Mouse (Mus musculus): ENCODE data around the gene Abca2. TPM values are rescaled to one million over a fixed set of nuclear protein-coding genes. Genes with fewer than 3 reads are reported as not detected.

Abca2 gene
- polyA plus RNA-seq, 1 experiment from 2014 or later, result 1.8 TPM

DNA sequence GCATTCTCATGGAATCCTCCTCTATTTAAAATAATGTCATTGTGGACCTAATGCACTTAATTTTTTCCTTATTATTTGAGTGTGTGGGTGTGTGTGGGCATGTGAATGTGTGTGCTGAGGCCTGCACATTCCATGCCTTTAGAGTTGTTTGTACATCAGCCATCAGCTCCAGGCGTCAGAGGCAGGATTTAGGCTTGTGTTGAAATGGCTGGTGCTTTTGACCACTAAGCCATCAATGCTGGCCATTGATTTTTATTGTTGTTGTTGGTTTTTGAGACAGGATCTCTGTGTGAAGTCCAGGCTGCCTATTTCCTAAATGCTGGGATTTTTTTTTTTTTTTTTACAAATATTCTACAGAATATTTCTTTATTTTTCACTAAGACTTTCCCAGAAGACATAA, 24.4 kb downstream of the Abca2 start:
- Histone ChIP-seq H3K27ac (ENCODE audit: low read length) (no peak overlapping the region), H3K27me3 (ENCODE audit: control insufficient read depth, insufficient read depth, low read depth, low read length) (no peaks in the 10 kb centered on the region), H3K36me3 (ENCODE audit: control insufficient read depth, insufficient read depth) (no peaks in the 10 kb centered on the region), H3K9me3 (replicated peaks; ENCODE audit: control insufficient read depth, low read length) (no peaks in the 10 kb centered on the region), H3K9ac (ENCODE audit: low read depth, low read length) (no peak overlapping the region), H3K4me2 (ENCODE audit: low read depth, low read length) (no peak overlapping the region), H3K4me3 (ENCODE audit: low read depth, low read length) (no peak overlapping the region), H3K4me1 (ENCODE audit: control insufficient read depth, low read depth, low read length) (no peaks in the 10 kb centered on the region)
- 29% methylated on average over 1 of the region's 1 CpGs for WGBS (ENCODE audit: insufficient replicate concordance)
- ATAC-seq (ENCODE audit: low read depth), result no peak

DNA sequence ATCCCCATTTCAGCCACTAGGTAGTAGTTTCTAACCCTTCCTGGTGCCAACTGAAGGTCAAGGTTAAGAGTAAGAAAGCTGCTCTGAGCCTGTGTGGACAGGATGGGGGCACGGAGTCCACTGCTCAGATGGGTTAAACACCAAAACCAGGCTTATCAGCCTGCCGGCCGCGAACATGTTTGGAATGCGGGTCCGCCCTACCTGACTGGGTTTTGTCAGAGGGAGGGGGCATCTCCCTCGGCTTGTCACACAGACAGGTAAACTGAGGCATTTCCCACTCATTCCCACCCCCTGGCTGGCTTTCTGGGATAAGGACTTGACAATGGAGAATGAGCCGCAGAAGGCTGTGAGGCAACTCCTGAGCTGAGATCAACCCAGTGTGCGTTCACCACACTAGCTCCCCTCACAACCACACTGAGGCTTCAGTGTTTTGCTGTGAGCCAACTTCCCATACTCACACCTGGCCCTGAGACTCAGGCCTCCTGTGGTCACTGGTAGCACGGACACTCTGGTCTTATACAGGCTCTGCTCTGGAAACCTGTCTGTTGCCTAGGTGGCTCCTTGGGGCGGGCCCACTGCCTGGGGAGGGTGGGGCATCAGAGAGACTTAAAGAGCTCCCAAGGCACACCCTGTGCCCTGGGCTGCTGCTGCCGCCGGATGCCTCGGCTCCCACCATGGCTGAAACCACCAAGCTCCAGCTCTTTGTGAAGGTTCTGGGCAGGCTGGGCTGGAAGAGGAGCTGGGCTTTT, 27.9 kb downstream of the Abca2 start, which contains the start of gene Clic3:
TSS of gene Clic3 (plus strand) at position 634 of the 749 bp plus-strand sequence.
- no peak within 1 kb of the TSS for H3K9ac ChIP-seq (ENCODE audit: low read depth, low read length)
- peaks cover 21% of the 10 kb centered on the region for H3K4me1 ChIP-seq (ENCODE audit: control insufficient read depth, low read depth, low read length)
- H3K4me2 ChIP-seq (ENCODE audit: low read depth, low read length), result no peak within 1 kb of the TSS
- H3K9me3 ChIP-seq (replicated peaks; ENCODE audit: control insufficient read depth, low read length), result no peaks in the 10 kb centered on the region
- no peak within 1 kb of the TSS for H3K27ac ChIP-seq (ENCODE audit: low read length)
- no peaks in the 10 kb centered on the region for H3K36me3 ChIP-seq (ENCODE audit: control insufficient read depth, insufficient read depth)
- 57% methylated on average over 14 of the region's 14 CpGs for WGBS (ENCODE audit: insufficient replicate concordance)
- H3K4me3 ChIP-seq (ENCODE audit: low read depth, low read length), result no peak within 1 kb of the TSS
- ATAC-seq (ENCODE audit: low read depth), result no peak
- H3K27me3 ChIP-seq (ENCODE audit: control insufficient read depth, insufficient read depth, low read depth, low read length), result no peaks in the 10 kb centered on the region

DNA sequence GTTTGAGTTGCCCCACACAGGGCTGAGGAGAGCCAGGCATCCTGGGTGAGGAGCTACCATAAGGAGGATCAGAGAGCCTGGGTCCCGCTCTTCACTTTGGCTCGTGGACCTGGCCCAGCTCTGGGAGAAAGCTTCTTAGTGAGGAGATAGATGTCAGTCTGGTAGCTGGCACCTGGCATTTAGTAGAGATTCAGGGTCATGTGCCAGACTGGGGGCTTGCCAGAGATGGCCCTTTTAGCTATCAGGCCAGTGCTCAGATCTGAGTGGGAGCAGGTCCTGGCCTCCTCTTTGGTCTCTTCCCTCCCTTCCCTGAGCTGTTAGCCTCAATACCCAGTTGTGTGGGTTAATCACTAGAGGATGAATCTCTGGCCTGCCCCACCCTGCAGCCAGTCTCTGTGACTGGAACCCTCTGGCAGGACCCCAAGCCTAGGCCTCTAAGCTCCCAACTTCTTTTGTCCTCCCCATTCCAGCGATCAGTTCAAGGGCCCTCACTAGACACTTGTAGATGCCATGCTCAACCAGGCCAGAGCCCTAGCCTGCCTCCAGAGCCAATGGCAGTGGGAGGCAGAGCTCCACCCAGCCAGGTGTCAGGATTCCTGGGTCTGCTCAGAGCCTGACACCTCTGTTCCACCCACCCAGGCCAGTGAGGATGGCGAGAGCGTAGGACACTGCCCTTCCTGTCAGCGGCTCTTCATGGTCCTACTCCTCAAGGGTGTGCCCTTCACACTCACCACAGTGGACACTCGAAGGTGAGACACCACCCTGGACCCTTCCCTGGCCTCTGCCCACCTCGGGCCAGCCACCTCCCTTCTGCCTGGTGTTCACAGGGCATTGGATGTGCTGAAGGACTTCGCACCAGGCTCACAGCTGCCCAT, 28.8 kb downstream of the Abca2 start:
- peaks cover 24% of the 10 kb centered on the region for H3K4me1 ChIP-seq (ENCODE audit: control insufficient read depth, low read depth, low read length)
- no peaks in the 10 kb centered on the region for H3K36me3 ChIP-seq (ENCODE audit: control insufficient read depth, insufficient read depth)
- 69% methylated on average over 9 of the region's 9 CpGs for WGBS (ENCODE audit: insufficient replicate concordance)
- no peak for ATAC-seq (ENCODE audit: low read depth)
- H3K4me3 ChIP-seq (ENCODE audit: low read depth, low read length), result no peak overlapping the region
- no peak overlapping the region for H3K9ac ChIP-seq (ENCODE audit: low read depth, low read length)
- no peak overlapping the region for H3K4me2 ChIP-seq (ENCODE audit: low read depth, low read length)
- H3K27ac ChIP-seq (ENCODE audit: low read length), result no peak overlapping the region
- H3K9me3 ChIP-seq (replicated peaks; ENCODE audit: control insufficient read depth, low read length), result no peaks in the 10 kb centered on the region
- no peaks in the 10 kb centered on the region for H3K27me3 ChIP-seq (ENCODE audit: control insufficient read depth, insufficient read depth, low read depth, low read length)

DNA sequence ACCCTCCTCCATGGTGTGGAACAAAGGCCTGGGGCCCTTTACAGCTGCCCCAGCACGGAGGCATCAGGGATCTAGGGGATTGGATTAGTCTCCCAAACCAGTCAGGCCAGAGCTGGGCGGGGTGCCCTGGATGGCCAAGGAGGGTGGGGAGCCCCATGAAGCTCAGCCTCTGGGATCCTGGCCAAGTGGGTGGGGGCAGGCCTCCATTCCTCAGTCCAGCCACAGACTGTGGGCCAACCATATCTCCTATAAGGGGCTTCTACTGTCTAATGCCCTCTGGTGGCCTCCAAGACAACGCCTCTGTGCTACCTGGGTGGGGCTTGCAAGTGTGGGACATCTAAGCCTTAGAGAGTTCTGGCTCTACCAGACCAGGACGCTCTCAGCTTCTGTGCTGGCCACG, 30.4 kb downstream of the Abca2 start:
- Histone ChIP-seq H3K36me3 (ENCODE audit: control insufficient read depth, insufficient read depth) (no peaks in the 10 kb centered on the region), H3K27ac (ENCODE audit: low read length) (no peak overlapping the region), H3K9me3 (replicated peaks; ENCODE audit: control insufficient read depth, low read length) (no peaks in the 10 kb centered on the region), H3K27me3 (ENCODE audit: control insufficient read depth, insufficient read depth, low read depth, low read length) (no peaks in the 10 kb centered on the region), H3K9ac (ENCODE audit: low read depth, low read length) (no peak overlapping the region), H3K4me3 (ENCODE audit: low read depth, low read length) (no peak overlapping the region), H3K4me1 (ENCODE audit: control insufficient read depth, low read depth, low read length) (peaks cover 24% of the 10 kb centered on the region), H3K4me2 (ENCODE audit: low read depth, low read length) (no peak overlapping the region)
- no peak for ATAC-seq (ENCODE audit: low read depth)
- 63% methylated on average over 5 of the region's 5 CpGs for WGBS (ENCODE audit: insufficient replicate concordance)

DNA sequence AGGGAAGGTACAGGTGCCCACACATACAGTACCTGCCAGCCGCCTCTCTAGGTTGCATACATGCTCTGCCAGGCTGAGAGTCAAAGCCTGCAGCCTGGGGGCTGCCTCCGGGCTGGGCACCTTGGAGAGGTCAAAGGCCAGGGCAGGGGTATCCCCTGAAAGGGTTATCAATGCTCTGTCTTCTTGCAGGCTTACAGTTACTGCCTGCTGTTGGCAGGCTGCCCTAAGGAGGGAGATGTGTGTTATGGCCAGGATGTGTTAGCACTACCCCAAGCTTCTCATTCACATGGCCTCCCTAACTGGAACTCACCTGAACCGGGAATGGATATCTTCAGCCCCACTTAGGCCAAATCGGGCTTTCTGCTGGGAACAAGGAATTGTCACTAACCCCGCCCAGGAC, 31.6 kb downstream of the Abca2 start:
- 33% methylated on average over 5 of the region's 5 CpGs for WGBS (ENCODE audit: insufficient replicate concordance)
- H3K27ac ChIP-seq (ENCODE audit: low read length), result no peak overlapping the region; the same call in 1 of the 2 replicates
- peak overlapping the region; percentile 78 for H3K4me2 ChIP-seq (ENCODE audit: low read depth, low read length)
- H3K9me3 ChIP-seq (replicated peaks; ENCODE audit: control insufficient read depth, low read length), result no peaks in the 10 kb centered on the region
- H3K27me3 ChIP-seq (ENCODE audit: control insufficient read depth, insufficient read depth, low read depth, low read length), result no peaks in the 10 kb centered on the region
- H3K4me3 ChIP-seq (ENCODE audit: low read depth, low read length), result peak overlapping the region; percentile 88
- peaks cover 24% of the 10 kb centered on the region for H3K4me1 ChIP-seq (ENCODE audit: control insufficient read depth, low read depth, low read length)
- H3K9ac ChIP-seq (ENCODE audit: low read depth, low read length), result peak overlapping the region; percentile 85
- no peak for ATAC-seq (ENCODE audit: low read depth)
- no peaks in the 10 kb centered on the region for H3K36me3 ChIP-seq (ENCODE audit: control insufficient read depth, insufficient read depth)

DNA sequence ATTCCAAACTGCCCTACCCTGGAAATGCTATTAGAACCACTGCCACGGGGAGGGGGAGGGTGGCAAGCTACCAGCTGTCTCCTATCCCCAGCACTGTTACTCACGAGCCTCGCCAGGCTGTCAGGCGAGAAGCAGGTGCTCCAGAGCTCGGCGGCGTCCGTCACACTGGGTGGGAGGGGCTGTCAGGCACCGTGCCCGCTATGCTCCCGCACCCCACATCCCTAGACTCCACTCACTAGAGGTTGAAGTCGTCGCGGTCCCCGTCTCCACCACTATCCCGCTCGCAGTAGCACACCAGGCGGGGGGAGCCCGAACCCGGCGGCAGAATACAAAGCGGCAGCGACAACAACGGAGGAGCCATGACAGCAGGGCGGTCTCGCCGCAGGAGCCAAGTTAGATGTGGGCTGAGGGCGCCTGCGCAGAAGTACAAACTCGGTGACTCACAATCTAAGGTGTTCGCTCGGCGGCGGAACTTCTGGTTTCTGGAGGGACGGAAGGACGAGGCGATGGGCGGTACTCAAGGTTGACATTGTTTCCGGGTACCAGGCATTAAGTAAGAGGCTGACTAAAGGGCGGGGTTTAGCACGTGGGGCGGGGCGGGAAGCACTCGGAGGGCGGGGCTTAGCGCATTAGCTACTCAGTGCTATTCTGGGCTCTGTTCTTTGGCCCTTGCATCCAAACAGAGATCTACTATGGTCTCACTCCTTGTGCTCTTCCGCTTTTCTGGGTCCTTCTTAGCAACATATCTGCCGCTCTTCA, 32.2 kb downstream of the Abca2 start, which contains the start of gene Paxx:
TSS of gene Paxx (minus strand) at position 544 of the 759 bp plus-strand sequence.
- Histone ChIP-seq H3K9me3 (replicated peaks; ENCODE audit: control insufficient read depth, low read length) (no peaks in the 10 kb centered on the region), H3K4me1 (ENCODE audit: control insufficient read depth, low read depth, low read length) (peaks cover 24% of the 10 kb centered on the region)

DNA sequence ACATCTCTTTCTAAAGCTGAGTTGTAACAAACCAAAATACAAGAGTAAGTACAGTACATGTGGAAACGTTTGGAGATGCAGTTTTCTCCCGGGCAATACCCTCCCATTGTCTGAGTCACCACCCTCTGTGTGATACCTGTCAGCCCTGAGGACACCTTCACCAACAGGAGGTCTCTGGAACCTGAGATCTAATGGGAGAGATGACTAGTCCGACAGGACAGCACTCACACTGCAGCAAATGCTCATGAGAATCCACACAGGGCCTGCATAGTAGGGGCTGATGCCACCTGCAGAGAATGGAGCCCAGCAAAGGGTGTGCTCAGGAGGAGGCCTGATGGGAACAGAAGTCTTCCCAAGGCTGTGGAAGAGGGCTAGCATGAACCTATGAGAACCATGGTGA, 32.9 kb downstream of the Abca2 start:
- Histone ChIP-seq H3K4me3 (ENCODE audit: low read depth, low read length) (peak overlapping the region; percentile 88), H3K27ac (ENCODE audit: low read length) (peak overlapping the region; percentile 69), H3K4me2 (ENCODE audit: low read depth, low read length) (peak overlapping the region; percentile 78), H3K36me3 (ENCODE audit: control insufficient read depth, insufficient read depth) (no peaks in the 10 kb centered on the region), H3K9ac (ENCODE audit: low read depth, low read length) (no peak overlapping the region; the same call in 1 of the 2 replicates), H3K4me1 (ENCODE audit: control insufficient read depth, low read depth, low read length) (peaks cover 24% of the 10 kb centered on the region), H3K9me3 (replicated peaks; ENCODE audit: control insufficient read depth, low read length) (no peaks in the 10 kb centered on the region), H3K27me3 (ENCODE audit: control insufficient read depth, insufficient read depth, low read depth, low read length) (no peaks in the 10 kb centered on the region)
- WGBS (ENCODE audit: insufficient replicate concordance), result 18% methylated on average over 3 of the region's 3 CpGs
- ATAC-seq (ENCODE audit: low read depth), result no peak

More for the DNA sequence above, 32.2 kb downstream of the Abca2 start, which contains the start of gene Paxx:
- peak; percentile 88 for ATAC-seq (ENCODE audit: low read depth)
- Histone ChIP-seq H3K27ac (ENCODE audit: low read length) (peak within 1 kb of the TSS; percentile 94), H3K27me3 (ENCODE audit: control insufficient read depth, insufficient read depth, low read depth, low read length) (no peaks in the 10 kb centered on the region), H3K4me3 (ENCODE audit: low read depth, low read length) (peak within 1 kb of the TSS; percentile 88), H3K4me2 (ENCODE audit: low read depth, low read length) (peak within 1 kb of the TSS; percentile 78), H3K36me3 (ENCODE audit: control insufficient read depth, insufficient read depth) (no peaks in the 10 kb centered on the region), H3K9ac (ENCODE audit: low read depth, low read length) (peak within 1 kb of the TSS; percentile 85)
- under 1% methylated on average over 48 of the region's 48 CpGs for WGBS (ENCODE audit: insufficient replicate concordance)

DNA sequence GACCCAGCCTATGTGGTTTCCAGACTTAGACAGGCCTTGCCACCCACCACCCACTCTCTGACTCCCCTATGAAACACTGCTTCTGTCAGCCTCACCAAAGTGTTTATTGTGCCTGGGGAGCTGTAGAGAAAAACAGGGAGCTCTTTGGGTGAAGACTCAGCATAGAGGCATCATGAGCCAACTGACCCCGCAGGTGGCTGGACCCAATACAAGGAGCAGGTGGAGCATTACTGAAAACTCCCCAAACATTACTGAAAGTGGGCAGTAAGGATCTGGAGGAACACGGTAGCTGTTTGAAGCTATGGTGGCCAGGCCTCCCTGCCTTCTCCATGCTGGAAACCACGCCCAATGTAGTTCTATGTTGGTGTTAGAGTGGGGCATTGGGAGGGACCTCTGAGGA, 35.1 kb downstream of the Abca2 start:
- Histone ChIP-seq H3K9ac (ENCODE audit: low read depth, low read length) (no peak overlapping the region), H3K4me1 (ENCODE audit: control insufficient read depth, low read depth, low read length) (peaks cover 24% of the 10 kb centered on the region), H3K27me3 (ENCODE audit: control insufficient read depth, insufficient read depth, low read depth, low read length) (no peaks in the 10 kb centered on the region), H3K4me3 (ENCODE audit: low read depth, low read length) (no peak overlapping the region), H3K27ac (ENCODE audit: low read length) (no peak overlapping the region), H3K4me2 (ENCODE audit: low read depth, low read length) (no peak overlapping the region), H3K36me3 (ENCODE audit: control insufficient read depth, insufficient read depth) (no peaks in the 10 kb centered on the region), H3K9me3 (replicated peaks; ENCODE audit: control insufficient read depth, low read length) (no peaks in the 10 kb centered on the region)
- ATAC-seq (ENCODE audit: low read depth), result no peak
- WGBS (ENCODE audit: insufficient replicate concordance), result 67% methylated on average over 3 of the region's 3 CpGs
